Mouse (Mus musculus) adrenal gland, postnatal 25 days (tissue): Measurements from ENCODE around the gene Abcg1. TPM values are rescaled to one million over a fixed set of nuclear protein-coding genes. Genes with fewer than 3 reads are reported as not detected.

Experiments
- DNase-seq: peaks from one replicate; pipeline ENCODE4 v3.0.0; 2021; ENCODE audit warnings: mixed read lengths
- long read RNA-seq: library from polyadenylated mRNA; stranded (forward); transcript quantifications from one replicate; pipeline ENCODE4 v2.0.0, GENCODE M21; 2021
- total RNA-seq: library from RNA; stranded (reverse); gene quantifications from 2 replicates; pipeline ENCODE4 v1.2.3, GENCODE M21; 2021

Abcg1 gene
- 5.6 and 15.8 TPM in 2 replicates for total RNA-seq
- long read RNA-seq, full-length matches to known transcripts, result 3 of 3 reads
- long read RNA-seq, partial matches to known transcripts, result 0 of 3 reads
- long read RNA-seq, other reads (novel, unspliced or antisense), result 0 of 3 reads

DNA sequence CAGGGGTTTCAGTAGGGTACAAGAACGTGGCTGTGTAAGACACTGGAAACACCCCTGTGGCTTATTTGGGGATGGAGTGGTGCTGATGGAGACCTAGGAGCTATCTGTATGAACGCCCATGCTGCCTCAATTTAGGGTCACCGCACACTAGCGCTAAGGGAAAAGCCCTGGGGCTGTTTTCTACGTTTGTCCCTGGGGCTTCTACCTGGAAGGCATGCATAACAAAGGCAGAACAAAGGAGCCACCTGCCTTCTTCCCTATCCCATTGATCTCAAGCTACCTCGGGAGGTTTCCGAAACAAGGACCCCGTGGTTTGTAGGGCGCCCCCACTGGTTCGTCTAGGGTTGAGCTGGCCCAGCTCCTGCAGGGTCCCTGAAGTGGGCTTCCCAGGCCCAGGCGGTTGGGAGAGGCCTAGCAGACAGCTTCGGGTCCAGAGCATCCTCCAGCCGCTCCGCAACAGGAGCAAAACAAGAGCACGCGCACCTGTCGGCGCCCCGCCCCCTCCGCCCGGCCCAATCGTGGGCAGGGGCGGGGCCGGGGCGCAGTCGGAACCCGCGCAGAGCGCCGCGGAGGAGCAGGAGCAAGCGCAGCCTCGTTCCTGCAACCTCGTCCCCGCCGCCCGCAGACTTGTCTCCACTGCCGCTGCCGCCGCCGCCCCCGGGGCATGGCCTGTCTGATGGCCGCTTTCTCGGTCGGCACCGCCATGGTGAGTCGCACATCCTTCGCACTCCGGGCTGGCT, at the start of gene Abcg1:
Gene Abcg1 (plus strand): TSS at position 525 of the 740 bp plus-strand sequence.
- peak; percentile 66 for DNase-seq

DNA sequence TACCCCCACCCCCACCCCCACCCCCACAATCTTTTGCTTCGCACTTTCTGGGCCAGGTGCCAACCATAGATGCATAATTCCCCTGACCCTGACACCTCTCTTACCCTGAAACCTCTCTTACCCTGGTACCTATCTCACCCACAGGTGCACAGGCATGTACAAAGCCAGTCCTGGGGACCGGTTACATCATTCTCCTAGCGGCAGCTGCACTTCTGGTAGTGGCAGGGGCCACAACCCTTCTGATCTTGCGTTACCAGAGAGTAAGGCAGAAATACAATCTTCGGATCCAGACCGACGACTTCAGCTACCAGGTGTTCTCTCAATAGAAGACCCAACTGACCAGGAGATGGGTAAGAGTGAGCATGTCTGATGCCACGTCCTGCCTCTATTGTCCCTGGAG, 49.1 kb upstream of the Abcg1 start:
- DNase-seq, result no peak

DNA sequence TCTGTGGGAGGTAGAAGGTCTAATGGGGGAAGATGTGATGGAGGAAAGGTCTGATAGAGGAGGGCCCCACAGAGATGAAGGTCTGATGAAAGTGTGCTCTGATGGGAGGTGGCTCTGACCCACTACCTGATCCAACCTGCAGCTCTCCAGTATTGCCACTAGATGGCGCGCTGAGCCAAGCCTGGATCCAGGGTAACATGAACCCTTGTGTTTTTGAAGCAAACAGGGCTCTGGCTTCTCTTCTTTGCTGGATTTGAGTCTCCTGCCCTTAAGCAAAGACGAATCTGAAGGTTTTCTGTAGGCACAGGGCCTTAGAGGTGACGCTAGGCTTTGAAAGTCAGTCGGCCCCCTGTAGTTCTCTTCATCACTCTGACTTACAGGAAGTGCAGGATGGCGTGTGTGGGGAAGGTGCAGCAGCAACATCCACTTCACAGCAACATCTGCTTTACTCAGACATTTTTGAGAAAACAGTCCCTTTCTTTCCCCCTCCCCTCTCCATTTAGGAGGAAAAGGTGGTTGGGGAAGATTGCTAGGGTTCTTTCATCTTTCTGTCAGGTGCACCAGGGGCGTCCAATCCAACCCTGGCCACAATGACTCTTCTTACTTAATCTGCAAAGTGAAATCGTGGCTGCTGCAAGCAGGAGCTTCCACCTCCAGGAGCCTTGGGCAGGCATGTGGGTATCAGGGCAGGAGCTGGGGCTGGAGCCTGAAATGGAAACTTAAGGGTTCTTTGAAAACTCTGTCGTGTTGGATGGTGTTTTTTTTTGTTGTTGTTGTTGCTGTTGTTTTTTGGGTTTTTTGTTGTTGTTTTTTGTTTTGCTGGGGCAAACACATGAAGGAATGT, 45.7 kb upstream of the Abcg1 start:
- DNase-seq, result peak; percentile 54

DNA sequence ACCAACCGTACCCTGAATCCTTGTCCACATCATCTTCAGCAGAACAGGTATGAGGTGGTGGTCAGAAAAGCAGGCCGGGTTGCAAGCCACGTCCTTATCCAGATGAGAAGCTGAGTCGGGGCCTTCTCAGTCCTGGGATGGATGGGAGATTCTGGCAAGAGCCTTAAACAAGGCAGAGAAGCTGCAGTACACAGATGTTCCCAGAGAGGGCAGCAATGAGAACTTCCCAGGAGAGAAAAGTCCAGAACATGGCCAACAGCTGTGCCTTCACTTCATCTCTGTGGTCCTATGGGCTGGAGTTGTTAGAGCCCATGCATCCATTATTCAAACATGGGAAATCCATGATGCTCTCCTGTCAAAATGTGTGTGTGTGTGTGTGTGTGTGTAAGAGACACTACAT, 39.2 kb upstream of the Abcg1 start:
- peak; percentile 37 for DNase-seq

DNA sequence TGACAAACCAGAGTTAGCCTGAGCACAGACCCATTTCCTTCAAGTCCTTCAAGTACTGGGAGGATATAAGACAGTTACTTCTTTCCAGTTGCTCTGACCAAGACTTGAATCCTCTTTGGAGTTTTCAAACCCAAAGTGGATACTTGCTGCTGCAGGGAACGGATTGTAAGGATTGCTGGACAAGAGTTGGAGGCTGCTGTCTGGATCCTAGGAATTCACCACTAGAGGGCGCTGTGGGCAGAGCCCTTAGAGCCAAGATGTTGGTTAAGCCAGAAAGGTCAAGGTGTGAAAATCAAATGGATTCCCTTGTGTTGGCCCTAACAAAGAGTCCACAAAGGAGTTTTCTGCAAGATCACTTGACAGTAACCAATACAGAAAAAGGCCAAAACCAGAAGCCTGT, 38.0 kb upstream of the Abcg1 start:
- peak; percentile 60 for DNase-seq

DNA sequence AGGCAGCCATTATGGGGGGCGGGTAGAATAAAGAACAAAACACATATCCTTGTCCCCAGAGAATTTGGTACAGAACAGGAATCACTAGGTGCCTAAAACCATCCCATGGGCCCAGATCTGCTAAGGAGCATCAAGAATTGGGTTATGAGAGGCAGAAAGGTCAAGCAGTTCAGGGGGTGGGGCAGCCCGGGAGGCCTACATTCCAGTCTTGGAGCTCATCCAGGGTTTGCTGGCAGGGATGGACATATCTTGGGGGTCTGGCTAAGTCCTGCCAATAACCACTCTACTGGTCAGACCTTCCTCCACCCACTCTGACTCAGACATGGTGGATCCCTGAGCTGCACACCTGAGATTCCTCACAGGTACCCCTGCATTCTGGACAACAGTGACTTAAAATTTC, 37.4 kb upstream of the Abcg1 start:
- DNase-seq, result no peak

DNA sequence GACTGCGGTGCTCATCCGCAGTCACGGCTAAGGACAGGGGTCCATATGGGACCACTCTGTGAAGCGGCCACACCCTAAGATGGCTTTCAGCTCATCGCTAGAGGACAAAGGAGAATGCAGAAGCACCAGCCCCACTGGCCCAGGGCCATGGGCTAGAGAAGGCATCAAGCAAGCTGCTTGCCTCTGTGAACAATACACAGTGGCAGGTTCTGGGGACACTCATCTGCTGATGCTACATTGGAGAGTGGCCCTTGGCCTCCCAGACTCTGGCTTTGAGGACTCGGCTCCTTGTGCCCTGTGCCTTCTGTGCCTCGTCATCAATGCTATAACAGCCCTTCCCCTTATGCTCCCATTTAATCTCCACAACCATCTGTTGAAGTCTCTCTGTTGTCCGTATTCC, 36.2 kb upstream of the Abcg1 start:
- no peak for DNase-seq

DNA sequence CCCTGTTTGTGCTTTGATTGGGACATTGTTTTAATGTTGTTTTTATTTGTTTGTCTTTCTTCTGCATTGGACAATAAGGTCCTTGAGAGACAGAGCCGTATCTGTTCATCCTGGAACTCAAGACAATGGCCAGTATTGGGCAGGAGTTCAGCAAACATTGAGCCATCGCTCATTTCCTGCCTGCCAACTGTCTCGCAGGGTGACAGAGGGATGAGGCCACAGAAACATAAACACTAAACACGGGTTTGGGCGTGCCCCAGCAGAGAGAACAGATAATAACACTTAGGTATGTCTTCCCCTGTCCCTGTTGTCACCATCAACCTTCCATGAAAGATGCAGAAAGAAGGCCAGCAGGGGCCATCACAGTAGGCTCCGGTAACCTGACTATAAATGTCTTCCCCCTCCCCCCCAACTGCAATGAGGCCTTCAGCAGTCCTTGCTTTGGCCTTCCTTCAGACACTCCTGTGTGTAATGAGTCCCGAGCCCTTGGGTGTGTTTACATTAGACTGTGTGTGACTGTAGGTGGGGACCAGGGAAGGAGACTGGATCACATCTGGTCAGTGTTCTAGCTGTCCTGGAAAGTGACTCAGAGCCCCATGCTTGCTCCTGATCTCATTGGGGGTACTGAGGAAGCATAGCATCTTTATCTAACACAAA, 33.2 kb upstream of the Abcg1 start:
- no peak for DNase-seq

DNA sequence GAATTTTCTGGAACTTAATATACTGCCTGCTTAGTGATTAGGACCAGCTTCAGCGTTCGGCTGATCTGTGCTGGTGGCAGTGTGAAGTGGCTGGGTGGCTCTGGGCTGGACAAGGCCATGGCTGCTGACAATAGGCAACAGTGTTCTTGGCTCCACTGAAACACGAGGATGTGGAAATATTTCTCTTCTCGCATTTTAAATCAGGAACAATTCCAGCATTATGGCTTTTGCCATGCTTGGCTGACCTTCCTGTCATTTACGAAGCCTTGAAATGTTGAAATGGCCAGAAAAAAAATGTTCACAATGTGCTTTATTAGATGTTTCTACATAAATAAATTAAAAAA, 32.7 kb upstream of the Abcg1 start:
- DNase-seq, result no peak

DNA sequence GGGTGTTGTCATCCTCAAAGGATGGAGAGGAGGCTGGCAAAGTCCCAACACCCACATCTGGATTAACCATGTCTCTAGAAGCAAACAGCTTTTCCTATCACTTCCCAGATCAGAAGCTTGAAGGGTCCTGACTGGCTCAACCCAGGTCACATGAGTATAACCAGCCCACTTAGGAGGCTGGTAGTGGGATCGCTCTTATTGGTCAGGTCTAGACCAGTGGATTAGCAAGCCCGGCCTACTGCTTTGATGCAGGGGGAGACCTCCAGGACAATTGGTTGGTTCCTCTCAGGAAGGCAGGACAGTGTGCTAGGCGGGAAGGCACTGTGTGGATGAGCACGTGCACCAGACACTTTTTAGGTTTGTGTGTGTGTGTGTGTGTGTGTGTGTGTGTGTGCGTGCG, 30.5 kb upstream of the Abcg1 start:
- no peak for DNase-seq

DNA sequence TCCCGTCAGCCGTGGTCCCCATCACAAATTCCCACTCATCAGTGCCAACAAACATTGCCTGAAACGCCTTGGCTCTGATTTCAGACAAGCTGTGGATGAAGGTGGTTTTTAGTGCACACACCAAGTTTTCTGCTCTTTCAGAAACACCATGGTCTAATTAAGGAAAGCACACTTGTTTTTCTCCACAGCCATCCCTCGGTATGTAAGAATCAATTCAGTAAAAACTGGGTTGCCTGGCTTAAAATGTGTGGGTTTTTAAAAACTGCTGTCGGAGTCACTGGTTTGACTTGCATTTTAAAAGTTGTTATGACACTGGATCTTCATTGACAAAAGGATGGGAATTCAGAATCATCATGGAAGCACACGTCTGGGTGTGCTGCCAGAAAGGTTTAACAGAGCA, 29.8 kb upstream of the Abcg1 start:
- no peak for DNase-seq

DNA sequence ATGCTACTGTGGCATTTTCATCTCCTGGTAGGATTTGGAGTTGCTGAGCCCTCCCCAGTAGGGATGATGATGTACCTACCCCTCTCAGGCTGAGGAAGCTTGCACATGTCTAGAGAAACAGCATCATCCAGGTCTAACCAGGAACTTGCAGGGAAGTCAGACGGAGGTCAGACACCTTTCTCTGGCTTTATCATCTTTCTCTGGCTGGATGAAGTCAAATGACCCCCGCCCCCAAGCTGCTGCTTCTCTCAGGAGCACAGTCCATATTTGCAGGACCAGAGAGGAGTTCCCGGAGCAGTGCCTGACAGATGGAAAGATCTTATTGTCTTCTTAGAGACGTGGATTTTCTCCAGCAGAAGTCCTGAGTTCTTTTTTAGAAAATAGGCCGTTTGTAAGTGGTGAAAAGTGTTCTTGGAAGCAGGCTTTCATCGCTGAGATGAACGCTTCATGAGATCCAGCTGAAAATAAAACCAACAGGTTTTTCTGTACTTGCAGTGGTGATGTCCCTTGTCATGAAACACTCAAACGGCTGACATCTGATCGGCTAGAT, 28.6 kb upstream of the Abcg1 start:
- DNase-seq, result no peak

DNA sequence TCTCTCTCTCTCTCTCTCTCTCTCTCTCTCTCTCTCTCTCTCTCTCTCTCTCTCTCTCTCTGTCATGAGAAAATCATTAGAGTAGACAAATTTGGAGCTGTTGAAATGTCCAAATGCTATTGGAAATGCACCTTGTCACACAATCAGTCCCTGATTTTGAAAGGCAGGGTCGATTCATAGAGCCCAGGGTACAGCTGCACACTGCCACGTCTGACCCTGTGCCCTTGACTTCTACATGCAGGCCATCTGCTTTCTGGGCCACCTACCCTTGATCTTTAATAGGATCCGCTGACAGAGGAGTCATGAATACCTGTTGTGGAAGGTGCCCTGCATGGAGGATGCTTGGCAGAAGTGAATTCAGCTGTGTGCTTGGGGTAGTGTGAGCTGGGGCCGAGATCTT, 28.1 kb upstream of the Abcg1 start:
- no peak for DNase-seq

DNA sequence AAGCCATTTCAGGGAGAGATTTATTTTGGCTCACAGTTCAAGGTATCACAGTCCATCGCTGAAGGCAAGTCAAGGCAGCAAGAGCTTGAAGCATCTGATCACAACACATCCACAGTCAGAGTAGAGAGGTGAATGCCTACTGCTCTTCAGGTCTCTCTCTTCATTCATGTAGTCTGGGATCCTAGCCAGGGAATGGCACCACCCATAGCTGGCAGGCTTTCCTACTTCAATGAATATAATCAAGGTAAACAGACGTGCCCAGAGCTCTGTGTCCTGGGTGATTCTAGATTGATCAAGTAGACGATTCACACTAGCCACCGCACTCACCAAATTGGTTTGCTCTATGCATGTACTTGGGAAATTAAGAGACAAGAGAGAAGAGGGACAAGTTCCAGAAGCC, 25.1 kb upstream of the Abcg1 start:
- DNase-seq, result no peak

DNA sequence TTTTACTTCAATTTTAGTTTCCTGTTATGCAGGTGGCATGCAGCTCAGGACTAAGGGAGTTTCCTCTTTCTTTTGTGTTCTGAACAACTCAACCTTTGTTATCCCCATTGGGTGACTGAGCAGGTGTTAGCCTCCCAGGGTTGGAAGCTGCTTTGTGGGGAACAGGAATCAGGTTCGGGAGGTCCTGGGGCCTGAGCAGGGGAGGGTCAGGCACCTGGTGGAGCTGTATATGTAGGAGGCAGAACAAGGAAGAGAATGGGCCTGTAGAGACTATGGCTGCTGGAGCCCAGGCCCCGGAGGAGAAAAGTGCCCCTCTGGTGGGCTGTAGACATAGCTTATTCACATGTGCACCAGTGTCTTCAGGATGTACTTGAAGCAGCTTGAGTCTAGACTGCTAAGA, 24.2 kb upstream of the Abcg1 start:
- no peak for DNase-seq

DNA sequence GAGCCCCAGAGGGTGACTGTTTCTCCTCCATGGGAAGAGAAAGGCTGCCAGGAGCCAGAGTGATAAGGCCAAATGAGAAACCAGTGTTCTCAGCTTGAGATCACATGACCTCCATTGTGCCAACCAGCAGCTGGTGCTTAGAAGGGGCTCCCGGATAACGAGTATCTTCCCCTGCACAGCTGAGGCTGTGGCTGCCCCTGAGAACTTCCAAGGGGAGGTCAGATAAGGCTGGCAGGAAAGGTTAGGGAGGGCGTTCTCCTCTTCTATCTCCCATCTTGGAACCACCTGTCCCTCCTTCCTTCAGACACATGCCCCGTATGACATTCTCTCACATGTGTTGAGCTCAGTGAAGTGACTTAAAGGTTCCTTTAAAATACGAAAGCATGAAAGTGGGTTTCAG, 23.3 kb upstream of the Abcg1 start:
- no peak for DNase-seq

DNA sequence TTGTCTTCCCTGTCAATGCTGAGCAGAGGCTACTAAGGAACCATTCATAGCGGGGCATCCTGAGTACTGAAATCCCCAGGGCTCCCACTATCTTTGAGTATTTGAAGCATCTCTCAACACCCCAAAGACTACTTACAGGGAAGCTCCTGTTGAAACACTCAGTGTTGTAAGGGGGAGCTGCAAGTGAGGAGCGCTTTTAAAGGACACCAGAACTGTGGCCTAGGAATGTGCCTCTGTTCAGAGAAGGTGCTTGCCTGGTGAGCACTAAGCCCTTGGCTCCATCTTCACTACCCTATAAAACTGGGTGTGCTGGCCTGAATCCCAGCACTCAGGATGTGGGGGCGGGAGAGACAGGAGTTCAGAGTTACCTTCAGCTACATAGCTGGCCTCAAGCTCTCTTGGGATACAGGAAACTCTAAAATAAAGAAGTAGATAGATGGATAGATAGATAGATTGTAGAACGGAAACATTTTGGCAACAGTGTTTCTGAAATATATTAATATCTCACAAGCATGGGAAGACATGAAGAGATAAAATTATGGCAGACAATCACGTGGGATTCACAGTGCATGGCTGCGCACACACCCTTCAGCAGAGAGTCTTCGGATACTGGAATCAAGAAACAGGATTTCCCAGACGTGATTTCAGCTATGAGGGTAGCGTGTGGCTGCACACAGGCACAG, 22.7 kb upstream of the Abcg1 start:
- no peak for DNase-seq

DNA sequence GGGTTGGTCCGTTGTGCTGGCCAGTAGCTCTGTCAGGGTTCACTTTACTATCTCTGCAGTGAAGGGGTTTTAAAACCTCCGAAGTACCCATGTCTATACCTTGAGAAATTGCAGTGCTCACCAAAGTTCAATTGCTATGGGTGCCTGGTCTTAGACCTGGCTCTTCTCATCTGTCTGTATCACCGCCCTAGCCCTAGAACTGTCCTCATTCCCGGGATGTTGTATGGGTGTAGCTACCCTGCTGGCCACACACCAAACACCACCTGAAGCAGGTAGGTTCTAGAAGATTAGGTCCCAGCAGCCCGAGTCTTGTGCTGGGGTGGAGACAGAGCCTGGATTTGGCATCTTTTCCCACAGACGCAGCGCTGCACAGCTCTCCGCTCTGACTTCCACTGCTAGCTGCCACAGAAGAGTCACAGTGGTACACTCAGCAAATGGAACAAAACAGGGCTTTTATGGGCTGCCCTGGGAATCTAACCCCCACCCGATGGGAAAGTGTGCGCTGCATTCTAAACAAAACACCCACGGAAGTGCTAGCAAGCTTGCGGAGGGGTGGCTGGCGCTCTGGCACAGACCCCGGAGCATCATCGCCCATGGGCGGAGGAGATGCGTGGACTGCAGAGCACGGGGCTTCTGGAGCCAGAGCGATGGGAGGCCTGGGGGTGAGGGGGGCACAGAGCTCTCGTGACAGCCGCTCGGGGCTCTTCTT, 21.2 kb upstream of the Abcg1 start:
- DNase-seq, result no peak

DNA sequence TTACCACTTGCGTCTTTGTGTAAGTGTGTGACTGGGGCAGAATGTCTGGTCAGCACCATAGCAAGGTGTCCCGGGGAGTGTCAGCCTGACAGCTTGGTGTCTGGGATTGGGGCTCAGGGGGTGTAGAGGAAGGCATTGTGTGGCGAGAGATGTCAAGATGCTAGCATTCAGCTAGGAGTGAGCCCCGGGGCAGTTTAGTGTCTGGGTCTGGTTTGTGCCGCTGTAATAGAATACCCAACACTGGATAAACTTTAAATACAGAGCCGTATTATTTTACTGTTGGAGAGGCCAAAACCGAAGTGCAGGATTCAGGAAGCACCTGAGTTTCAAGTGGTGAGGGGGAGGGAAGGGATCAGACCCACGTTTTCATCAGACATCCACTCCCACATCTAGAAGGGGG, 20.1 kb upstream of the Abcg1 start:
- DNase-seq, result no peak

DNA sequence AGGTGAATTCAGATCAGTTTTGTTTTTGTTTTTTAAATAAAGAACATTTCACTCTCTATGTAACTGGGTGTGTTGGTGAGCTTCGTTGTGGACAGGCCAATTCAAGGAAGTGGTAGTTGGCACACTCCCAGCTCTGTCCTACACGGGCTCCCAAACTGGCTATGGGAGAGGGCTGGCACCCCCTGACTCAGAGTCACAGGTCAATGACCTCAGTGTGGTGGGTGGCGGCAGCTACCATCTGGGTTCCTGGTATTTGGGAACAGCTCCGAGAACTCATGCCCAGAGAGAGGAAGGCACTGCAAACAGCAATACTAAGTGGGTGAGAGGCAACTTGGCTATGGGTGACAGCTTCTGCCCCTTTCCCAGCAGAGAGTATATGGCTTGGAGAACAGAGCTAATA, 19.1 kb upstream of the Abcg1 start:
- peak; percentile 23 for DNase-seq

DNA sequence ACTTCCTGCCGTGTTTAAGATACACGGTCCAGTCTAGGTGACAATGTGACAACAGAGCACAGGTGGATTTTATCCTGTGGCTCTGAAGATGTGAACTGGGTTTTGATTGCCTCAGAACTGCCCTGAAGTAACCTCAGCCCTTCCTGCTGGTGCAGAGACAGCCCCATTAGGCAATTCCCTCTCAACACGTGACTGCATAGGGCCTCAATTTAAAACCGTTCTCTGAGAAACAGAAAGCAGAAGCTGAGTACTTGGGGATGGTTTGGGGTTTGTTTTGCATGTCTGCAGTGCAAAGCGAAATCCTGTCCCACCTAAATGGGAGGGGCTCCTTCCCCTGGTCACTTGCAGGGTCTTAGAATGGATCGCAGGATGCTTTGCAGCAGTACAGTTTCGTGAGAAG, 17.8 kb upstream of the Abcg1 start:
- DNase-seq, result no peak

DNA sequence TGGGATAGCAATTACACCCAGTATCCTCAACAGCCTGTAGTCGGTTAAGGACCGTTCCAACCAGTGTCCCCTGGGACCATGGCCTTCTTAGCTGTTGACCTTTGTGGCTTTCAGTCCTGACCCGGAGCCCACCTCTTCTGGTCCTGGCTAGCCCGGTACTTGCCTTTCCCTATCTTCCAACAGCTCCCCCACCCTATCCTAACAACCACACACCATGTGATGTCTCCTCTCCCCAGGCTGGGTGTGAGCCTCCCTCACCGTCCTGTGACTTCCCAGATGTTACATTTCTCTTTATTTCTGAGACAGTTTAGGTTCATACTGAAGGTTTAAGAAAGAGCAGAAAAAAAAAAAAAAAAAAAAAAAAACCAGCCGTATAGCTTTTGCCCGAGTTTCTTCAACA, 17.1 kb upstream of the Abcg1 start:
- no peak for DNase-seq
